Comparison of ENCODE assay signal across 8 mouse cellular contexts in the genomic region with DNA sequence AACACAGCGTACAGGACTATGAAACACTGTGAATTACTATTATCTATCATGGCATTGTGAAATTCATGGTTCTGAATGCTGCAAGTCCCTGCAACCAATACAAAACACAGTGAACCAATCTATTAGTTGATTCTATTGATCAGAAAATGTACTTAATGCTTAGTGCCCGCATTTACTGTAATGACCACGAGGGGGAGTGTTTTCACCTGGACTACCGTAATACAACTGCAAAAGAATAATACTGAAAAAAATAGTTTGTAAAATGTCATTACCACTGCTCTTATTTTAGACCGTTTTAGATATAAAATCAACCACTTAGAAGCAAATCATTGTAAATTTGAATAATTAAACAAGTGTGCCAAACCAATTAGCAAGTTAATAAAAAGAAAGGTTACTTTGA.
DNase-seq lines count a peak whose midpoint lies in the region; ATAC-seq and TF ChIP-seq lines count a peak whose summit lies in the region.

No protein-coding gene starts in this region.

- no peaks in the 10 kb centered on the region for H3K4me1 ChIP-seq in hindbrain, embryonic 11.5 days (replicated peaks; ENCODE audit: control insufficient read depth, insufficient read depth, low read length)
- H3K4me1 ChIP-seq in hindbrain, embryonic 16.5 days (ENCODE audit: control insufficient read depth, insufficient read depth, low read depth, low read length), result no peaks in the 10 kb centered on the region
- H3K4me1 ChIP-seq in limb, embryonic 14.5 days (ENCODE audit: control insufficient read depth, insufficient read depth, low read length), result no peaks in the 10 kb centered on the region
- peaks cover 33% of the 10 kb centered on the region for H3K4me1 ChIP-seq in midbrain, embryonic 10.5 days

- 31% methylated on average over 5 of the region's 5 CpGs for WGBS in hindbrain, embryonic 11.5 days
- WGBS in hindbrain, embryonic 16.5 days, result 25% methylated on average over 5 of the region's 5 CpGs
- whole genome bisulfite sequencing in limb, embryonic 14.5 days, result 22% methylated on average over 5 of the region's 5 CpGs
- 31% methylated on average over 5 of the region's 5 CpGs for WGBS in midbrain, embryonic 10.5 days

- H3K9me3 ChIP-seq in hindbrain, embryonic 11.5 days (ENCODE audit: control insufficient read depth, low read length), result no peaks in the 10 kb centered on the region
- H3K9me3 ChIP-seq in hindbrain, embryonic 16.5 days (ENCODE audit: control insufficient read depth, low read length), result no peaks in the 10 kb centered on the region
- no peaks in the 10 kb centered on the region for H3K9me3 ChIP-seq in limb, embryonic 14.5 days (ENCODE audit: control insufficient read depth, low read length)
- no peaks in the 10 kb centered on the region for H3K9me3 ChIP-seq in midbrain, embryonic 10.5 days (replicated peaks)

- H3K4me3 ChIP-seq in hindbrain, embryonic 11.5 days (ENCODE audit: low read depth, low read length), result no peak overlapping the region
- H3K4me3 ChIP-seq in hindbrain, embryonic 16.5 days (ENCODE audit: low read length), result no peak overlapping the region
- no peak overlapping the region for H3K4me3 ChIP-seq in limb, embryonic 14.5 days (replicated peaks; ENCODE audit: low read length)
- no peak overlapping the region for H3K4me3 ChIP-seq in midbrain, embryonic 10.5 days

- DNase-seq in hindbrain, embryonic 11.5 days (ENCODE audit: low spot score), result peak; percentile 64
- DNase-seq in urinary bladder, postnatal 25 days (ENCODE audit: low spot score), result peak; percentile 18
- DNase-seq in urinary bladder, postnatal 4 days (ENCODE audit: low spot score in 2 of 2), result no peak
- DNase-seq in cerebellum, postnatal 10 days, result peak; percentile 67 to 72
- peak; percentile 68 for DNase-seq in limb, embryonic 14.5 days (ENCODE audit: low spot score)
- no peak for DNase-seq in right cerebral cortex, postnatal 10 days (ENCODE audit: low spot score in 2 of 2)
- no peak for DNase-seq in midbrain, embryonic 10.5 days (ENCODE audit: low spot score)

- no peak for TF ChIP-seq POLR2A in limb, embryonic 14.5 days (IDR thresholded peaks at IDR 0.05; ENCODE audit: borderline replicate concordance, extremely low read depth, insufficient read depth, insufficient read length)

- H3K9ac ChIP-seq in hindbrain, embryonic 11.5 days (ENCODE audit: low read depth, low read length), result no peak overlapping the region
- no peak overlapping the region for H3K9ac ChIP-seq in hindbrain, embryonic 16.5 days (ENCODE audit: low read depth, low read length)
- H3K9ac ChIP-seq in limb, embryonic 14.5 days (ENCODE audit: low read depth, low read length, severe bottlenecking), result no peak overlapping the region

- H3K4me2 ChIP-seq in hindbrain, embryonic 11.5 days (replicated peaks; ENCODE audit: low read depth, low read length), result no peak overlapping the region
- no peak overlapping the region for H3K4me2 ChIP-seq in hindbrain, embryonic 16.5 days (ENCODE audit: low read length)
- no peak overlapping the region for H3K4me2 ChIP-seq in limb, embryonic 14.5 days (replicated peaks; ENCODE audit: low read depth, low read length, severe bottlenecking)

- no peaks in the 10 kb centered on the region for H3K27me3 ChIP-seq in hindbrain, embryonic 11.5 days (ENCODE audit: control insufficient read depth, insufficient read depth, low read length)
- H3K27me3 ChIP-seq in hindbrain, embryonic 16.5 days (replicated peaks; ENCODE audit: control insufficient read depth, insufficient read depth, low read length), result no peaks in the 10 kb centered on the region
- no peaks in the 10 kb centered on the region for H3K27me3 ChIP-seq in limb, embryonic 14.5 days (ENCODE audit: control insufficient read depth, insufficient read depth, low read length)
- H3K27me3 ChIP-seq in midbrain, embryonic 10.5 days (ENCODE audit: low read depth, poor library complexity, severe bottlenecking), result peaks cover 9% of the 10 kb centered on the region; the same call in 1 of the 2 replicates

- no peak overlapping the region for H3K27ac ChIP-seq in hindbrain, embryonic 11.5 days (ENCODE audit: low read depth, low read length)
- no peak overlapping the region for H3K27ac ChIP-seq in hindbrain, embryonic 16.5 days (ENCODE audit: low read depth, low read length)
- H3K27ac ChIP-seq in limb, embryonic 14.5 days (replicated peaks; ENCODE audit: low read depth, low read length), result no peak overlapping the region
- no peak overlapping the region for H3K27ac ChIP-seq in midbrain, embryonic 10.5 days (replicated peaks)

- ATAC-seq in hindbrain, embryonic 11.5 days (ENCODE audit: low FRiP score), result peak; percentile 28; the same call in 1 of the 2 replicates
- ATAC-seq in hindbrain, embryonic 16.5 days, result no peak
- no peak; the same call in 1 of the 2 replicates for ATAC-seq in limb, embryonic 14.5 days (ENCODE audit: low FRiP score, low read depth)

- H3K36me3 ChIP-seq in hindbrain, embryonic 11.5 days (ENCODE audit: control insufficient read depth, insufficient read depth, low read length), result no peaks in the 10 kb centered on the region
- H3K36me3 ChIP-seq in hindbrain, embryonic 16.5 days (ENCODE audit: control insufficient read depth, insufficient read depth, low read length), result no peaks in the 10 kb centered on the region
- H3K36me3 ChIP-seq in limb, embryonic 14.5 days (ENCODE audit: control insufficient read depth, insufficient read depth, low read length), result no peaks in the 10 kb centered on the region
- no peaks in the 10 kb centered on the region for H3K36me3 ChIP-seq in midbrain, embryonic 10.5 days

Comparison
In these comparisons a context has a peak if more than half of its experiments do, and no peak if none do; other contexts are left out.
1. DNase-seq: peak in hindbrain, embryonic 11.5 days (single experiment), urinary bladder, postnatal 25 days (single experiment), cerebellum, postnatal 10 days (2 of 2) and limb, embryonic 14.5 days (single experiment); none in urinary bladder, postnatal 4 days (0 of 2), right cerebral cortex, postnatal 10 days (0 of 2) and midbrain, embryonic 10.5 days (single experiment).